Mouse (Mus musculus): Measurements from ENCODE around the gene Tmpo. TPM values are rescaled to one million over a fixed set of nuclear protein-coding genes. Genes with fewer than 3 reads are reported as not detected.
A peak's percentile ranks its signal among the peaks of the same experiment; 100 is the strongest.

Gene Tmpo
- polyA plus RNA-seq, 1 experiment from 2014 or later = 275 TPM

- H3K4me3 ChIP-seq = peak overlapping the region; percentile 65
- H3K27ac ChIP-seq (replicated peaks) = peak overlapping the region; percentile 97
- under 1% methylated on average over 69 of the region's 69 CpGs for WGBS
- 0 out of 2 replicates have a peak, but pooled peaks cover 2% of the 10 kb centered on the region for H3K36me3 ChIP-seq
- H3K27me3 ChIP-seq (ENCODE audit: low read depth, poor library complexity, severe bottlenecking) = no peaks in the 10 kb centered on the region
- H3K4me1 ChIP-seq = peaks cover 28% of the 10 kb centered on the region
- DNase-seq (ENCODE audit: low spot score) = peak; percentile 99
- no peaks in the 10 kb centered on the region for H3K9me3 ChIP-seq (replicated peaks)
Measured at GRCm38 (mm10) chr10:91181461-91182288, 560 bp upstream of the Tmpo start.

- H3K4me3 ChIP-seq = peak overlapping the region; percentile 65
Measured at GRCm38 (mm10) chr10:91180301-91180700, 814 bp downstream of the Tmpo start.

GRCm38 (mm10) chr10:91179834-91180233 lies 1.3 kb downstream of the Tmpo start:
- Histone ChIP-seq H3K4me3 (peak overlapping the region; percentile 65; the same call in 1 of the 2 replicates), H3K27ac (replicated peaks) (peak overlapping the region; percentile 97), H3K9me3 (replicated peaks) (no peaks in the 10 kb centered on the region), H3K36me3 (0 out of 2 replicates have a peak, but pooled peaks cover 2% of the 10 kb centered on the region), H3K27me3 (ENCODE audit: low read depth, poor library complexity, severe bottlenecking) (no peaks in the 10 kb centered on the region), H3K4me1 (peaks cover 28% of the 10 kb centered on the region)
- 88% methylated on average over 2 of the region's 2 CpGs for WGBS
- DNase-seq (ENCODE audit: low spot score) = no peak

More at GRCm38 (mm10) chr10:91180301-91180700, 814 bp downstream of the Tmpo start:
- Histone ChIP-seq H3K27ac (replicated peaks) (peak overlapping the region; percentile 97), H3K9me3 (replicated peaks) (no peaks in the 10 kb centered on the region), H3K36me3 (0 out of 2 replicates have a peak, but pooled peaks cover 2% of the 10 kb centered on the region), H3K4me1 (peaks cover 28% of the 10 kb centered on the region), H3K27me3 (ENCODE audit: low read depth, poor library complexity, severe bottlenecking) (no peaks in the 10 kb centered on the region)
- 29% methylated on average over 7 of the region's 7 CpGs for WGBS
- DNase-seq (ENCODE audit: low spot score) = peak; percentile 34

- H3K4me1 ChIP-seq = peaks cover 14% of the 10 kb centered on the region
- 57% methylated on average over 4 of the region's 4 CpGs for WGBS
- H3K4me3 ChIP-seq = no peak overlapping the region
- no peak overlapping the region for H3K27ac ChIP-seq (replicated peaks)
- no peaks in the 10 kb centered on the region for H3K9me3 ChIP-seq (replicated peaks)
- 0 out of 2 replicates have a peak, but pooled peaks cover 2% of the 10 kb centered on the region for H3K36me3 ChIP-seq
- no peak for DNase-seq (ENCODE audit: low spot score)
- no peaks in the 10 kb centered on the region for H3K27me3 ChIP-seq (ENCODE audit: low read depth, poor library complexity, severe bottlenecking)
Measured at GRCm38 (mm10) chr10:91177201-91177600, 3.9 kb downstream of the Tmpo start.

GRCm38 (mm10) chr10:91172329-91173100 lies 8.6 kb downstream of the Tmpo start:
- 89% methylated on average over 14 of the region's 14 CpGs for WGBS
- Histone ChIP-seq H3K27me3 (ENCODE audit: low read depth, poor library complexity, severe bottlenecking) (no peaks in the 10 kb centered on the region), H3K4me3 (peak overlapping the region; percentile 97), H3K36me3 (peaks cover 13% of the 10 kb centered on the region), H3K27ac (replicated peaks) (peak overlapping the region; percentile 100), H3K9me3 (replicated peaks) (no peaks in the 10 kb centered on the region), H3K4me1 (peaks cover 30% of the 10 kb centered on the region)
- DNase-seq (ENCODE audit: low spot score) = no peak

- H3K27me3 ChIP-seq (ENCODE audit: low read depth, poor library complexity, severe bottlenecking) = no peaks in the 10 kb centered on the region
- H3K4me3 ChIP-seq = peak overlapping the region; percentile 97
- DNase-seq (ENCODE audit: low spot score) = peak; percentile 94
- peak overlapping the region; percentile 100 for H3K27ac ChIP-seq (replicated peaks)
- H3K36me3 ChIP-seq = peaks cover 18% of the 10 kb centered on the region
- no peaks in the 10 kb centered on the region for H3K9me3 ChIP-seq (replicated peaks)
- under 1% methylated on average over 68 of the region's 68 CpGs for WGBS
- peaks cover 38% of the 10 kb centered on the region for H3K4me1 ChIP-seq
Measured at GRCm38 (mm10) chr10:91171455-91172328, 9.4 kb downstream of the Tmpo start.

- under 1% methylated on average over 59 of the region's 59 CpGs for WGBS
- no peak for DNase-seq (ENCODE audit: low spot score)
- peaks cover 38% of the 10 kb centered on the region for H3K4me1 ChIP-seq
Measured at GRCm38 (mm10) chr10:91171041-91171440, 10.1 kb downstream of the Tmpo start.

GRCm38 (mm10) chr10:91170143-91170941 lies 10.8 kb downstream of the Tmpo start:
- H3K36me3 ChIP-seq = peaks cover 29% of the 10 kb centered on the region
- peak overlapping the region; percentile 100 for H3K27ac ChIP-seq (replicated peaks)
- peak; percentile 88 for DNase-seq (ENCODE audit: low spot score)
- H3K9me3 ChIP-seq (replicated peaks) = no peaks in the 10 kb centered on the region
- H3K4me3 ChIP-seq = peak overlapping the region; percentile 97
- peaks cover 38% of the 10 kb centered on the region for H3K4me1 ChIP-seq
- WGBS = 1% methylated on average over 46 of the region's 50 CpGs
- H3K27me3 ChIP-seq (ENCODE audit: low read depth, poor library complexity, severe bottlenecking) = no peaks in the 10 kb centered on the region

More at GRCm38 (mm10) chr10:91171041-91171440, 10.1 kb downstream of the Tmpo start:
- Histone ChIP-seq H3K27ac (replicated peaks) (peak overlapping the region; percentile 100), H3K36me3 (peaks cover 22% of the 10 kb centered on the region), H3K9me3 (replicated peaks) (no peaks in the 10 kb centered on the region), H3K27me3 (ENCODE audit: low read depth, poor library complexity, severe bottlenecking) (no peaks in the 10 kb centered on the region), H3K4me3 (peak overlapping the region; percentile 97)

- H3K27ac ChIP-seq (replicated peaks) = peak overlapping the region; percentile 100
- H3K27me3 ChIP-seq (ENCODE audit: low read depth, poor library complexity, severe bottlenecking) = no peaks in the 10 kb centered on the region
- WGBS = 44% methylated on average over 17 of the region's 17 CpGs
- no peak for DNase-seq (ENCODE audit: low spot score)
- no peaks in the 10 kb centered on the region for H3K9me3 ChIP-seq (replicated peaks)
- H3K36me3 ChIP-seq = peaks cover 37% of the 10 kb centered on the region
- H3K4me3 ChIP-seq = peak overlapping the region; percentile 97
- peaks cover 38% of the 10 kb centered on the region for H3K4me1 ChIP-seq
Measured at GRCm38 (mm10) chr10:91169414-91170065, 11.6 kb downstream of the Tmpo start.

GRCm38 (mm10) chr10:91167352-91167751 lies 13.8 kb downstream of the Tmpo start:
- 85% methylated on average over 7 of the region's 7 CpGs for WGBS
- DNase-seq (ENCODE audit: low spot score) = no peak
- Histone ChIP-seq H3K27ac (replicated peaks) (no peak overlapping the region), H3K9me3 (replicated peaks) (no peaks in the 10 kb centered on the region), H3K36me3 (peaks cover 59% of the 10 kb centered on the region), H3K27me3 (ENCODE audit: low read depth, poor library complexity, severe bottlenecking) (no peaks in the 10 kb centered on the region), H3K4me1 (peaks cover 38% of the 10 kb centered on the region), H3K4me3 (peak overlapping the region; percentile 97)

GRCm38 (mm10) chr10:91166890-91167289 lies 14.2 kb downstream of the Tmpo start:
- Histone ChIP-seq H3K4me3 (peak overlapping the region; percentile 97), H3K27ac (replicated peaks) (no peak overlapping the region)
- peak; percentile 41 for DNase-seq (ENCODE audit: low spot score)

More at GRCm38 (mm10) chr10:91166890-91167289, 14.2 kb downstream of the Tmpo start:
- 80% methylated on average over 5 of the region's 5 CpGs for WGBS
- Histone ChIP-seq H3K4me1 (peaks cover 34% of the 10 kb centered on the region), H3K9me3 (replicated peaks) (no peaks in the 10 kb centered on the region), H3K27me3 (ENCODE audit: low read depth, poor library complexity, severe bottlenecking) (no peaks in the 10 kb centered on the region), H3K36me3 (peaks cover 64% of the 10 kb centered on the region)

Data from midbrain, embryonic 10.5 days (tissue).